Mouse (Mus musculus): ENCODE data around the gene Ppp1r8. TPM values are rescaled to one million over a fixed set of nuclear protein-coding genes. Genes with fewer than 3 reads are reported as not detected.

Ppp1r8 gene
- total RNA-seq, 1 experiment from 2014 or later, result 38.6 TPM

DNA sequence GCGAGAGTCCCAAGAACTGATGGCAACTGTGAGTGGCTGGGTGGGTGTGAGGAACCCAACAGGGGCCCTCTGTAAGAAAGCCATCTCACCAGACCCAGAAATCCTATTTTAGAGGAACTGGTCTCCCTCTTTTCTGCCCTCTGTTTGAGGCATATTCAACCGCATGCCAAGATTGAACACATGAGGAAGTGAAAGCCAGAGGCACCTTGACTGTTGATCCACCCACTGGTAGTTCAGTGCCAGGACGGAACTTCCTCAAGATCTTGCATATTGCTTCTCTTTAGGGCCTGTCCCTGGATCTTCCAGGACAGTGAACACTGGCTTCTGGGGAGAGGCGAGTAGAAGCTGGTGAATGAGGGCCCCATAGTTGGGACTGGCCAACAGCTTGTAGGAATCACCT, 62.7 kb downstream of the Ppp1r8 start:
- DNase-seq, result no peak

DNA sequence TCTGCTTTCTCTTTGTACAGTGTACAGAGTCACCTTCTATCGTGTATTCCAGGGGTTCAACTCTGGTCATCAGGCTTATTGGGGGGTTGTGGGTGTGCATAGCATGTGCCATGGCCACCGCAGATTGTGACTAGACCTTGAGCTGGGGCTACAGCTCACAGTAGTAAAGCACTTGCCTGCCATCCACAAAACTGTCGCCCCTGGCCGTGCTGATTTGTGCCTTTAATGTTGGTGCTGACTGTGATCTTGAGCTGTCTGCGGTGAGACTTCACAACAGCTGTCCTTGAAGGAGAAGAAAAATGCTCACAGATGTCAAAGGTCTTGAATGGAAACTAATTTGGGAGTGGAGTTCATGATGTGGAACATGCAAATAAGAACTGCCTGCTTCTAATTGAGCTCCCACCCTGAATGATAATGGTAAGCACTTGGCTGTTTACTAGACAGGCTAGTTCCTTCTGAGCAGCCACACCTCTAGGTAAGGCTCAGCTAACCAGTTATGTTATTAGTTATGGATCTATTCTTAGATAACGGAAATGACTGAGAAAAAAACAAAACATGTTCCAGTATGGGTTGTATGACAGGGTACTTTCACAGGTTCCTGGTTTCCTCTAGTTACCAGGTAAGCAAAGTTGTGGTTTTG, 64.3 kb downstream of the Ppp1r8 start:
- DNase-seq, result no peak

Other genes with a start within 250 kb of the Ppp1r8 start
- 26.7 and 27.2 TPM in 2 replicates for gene Eya3, start 204.2 kb downstream of the Ppp1r8 start, total RNA-seq (2021)
- gene Xkr8, start 110.6 kb downstream of the Ppp1r8 start, total RNA-seq (2021), result 4.0 and 4.7 TPM in 2 replicates
- gene Smpdl3b, start 85.9 kb downstream of the Ppp1r8 start, total RNA-seq (2021), result 2.1 and 3.3 TPM in 2 replicates
- gene Rpa2, start 74.8 kb downstream of the Ppp1r8 start, total RNA-seq (2021), result 15.9 and 16.6 TPM in 2 replicates
- gene Themis2, start 46.8 kb downstream of the Ppp1r8 start, total RNA-seq (2021), result 2.0 and 4.9 TPM in 2 replicates
- 49.7 and 53.3 TPM in 2 replicates for gene Stx12, start 41.3 kb upstream of the Ppp1r8 start, total RNA-seq (2021)
- gene Fam76a, start 79.4 kb upstream of the Ppp1r8 start, total RNA-seq (2021), result 32.6 and 33.8 TPM in 2 replicates
- 0.78 and 1.8 TPM in 2 replicates for gene Fgr, start 130.9 kb upstream of the Ppp1r8 start, total RNA-seq (2021)
- gene Ahdc1, start 168.1 kb upstream of the Ppp1r8 start, total RNA-seq (2021), result 65.0 and 71.9 TPM in 2 replicates

Data from adrenal gland, postnatal 14 days (tissue).